Mouse (Mus musculus) macrophage (primary cell): ENCODE results near the gene Fbxo24. TPM values are rescaled to one million over a fixed set of nuclear protein-coding genes. Genes with fewer than 3 reads are reported as not detected.

Experiments used
- H3K27ac ChIP-seq: fragments of 350-480 bp; formaldehyde crosslinking; 2 replicates; pipeline ENCODE4 v1.9.0; 2021
- H3K36me3 ChIP-seq: fragments of 350-480 bp; formaldehyde crosslinking; 2 replicates; pipeline ENCODE4 v1.9.0; 2021; ENCODE audit errors: inconsistent target
- H3K4me3 ChIP-seq: fragments of 350-480 bp; formaldehyde crosslinking; 2 replicates; pipeline ENCODE4 v1.9.0; 2021; ENCODE audit errors: inconsistent target
- H3K79me2 ChIP-seq: fragments of 350-480 bp; formaldehyde crosslinking; 2 replicates; pipeline ENCODE4 v1.9.0; 2021; ENCODE audit errors: inconsistent target
- WGBS: methylation state at CpG from one replicate; pipeline ENCODE4 v1.1.7; 2026; ENCODE audit warnings: inconsistent platforms; ENCODE audit not compliant: missing documents; 5-methylcytosine and 5-hydroxymethylcytosine counted together
- polyA plus RNA-seq: library from polyadenylated mRNA; stranded (reverse); fragments of 250-400 nt; gene quantifications from 3 replicates; pipeline ENCODE4 v1.2.4, GENCODE M21; 2018; ENCODE audit warnings: inconsistent platforms

Gene Fbxo24
- polyA plus RNA-seq, 1 experiment from 2014 or later, result not detected

DNA sequence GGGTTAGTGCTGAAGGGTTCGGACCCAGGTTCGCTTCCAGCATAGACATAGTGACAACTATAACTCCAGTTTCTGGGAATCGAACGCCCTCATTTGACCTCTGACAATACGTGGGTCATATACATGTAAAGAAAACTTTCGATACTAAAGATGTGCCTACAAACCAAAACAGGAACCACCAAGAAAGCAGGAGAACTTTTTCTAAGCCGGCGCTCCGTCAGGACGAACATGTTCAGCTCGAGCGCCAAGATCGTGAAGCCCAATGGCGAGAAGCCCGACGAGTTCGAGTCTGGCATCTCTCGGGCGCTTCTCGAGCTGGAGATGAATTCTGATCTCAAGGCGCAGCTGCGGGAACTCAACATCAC lies 27.5 kb downstream of the Fbxo24 start:
- WGBS, result 0% methylated on average over 22 of the region's 22 CpGs
- Histone ChIP-seq H3K79me2 (peaks cover 33% of the 10 kb centered on the region), H3K36me3 (no peaks in the 10 kb centered on the region), H3K27ac (peak overlapping the region; percentile 98), H3K4me3 (peak overlapping the region; percentile 67)

DNA sequence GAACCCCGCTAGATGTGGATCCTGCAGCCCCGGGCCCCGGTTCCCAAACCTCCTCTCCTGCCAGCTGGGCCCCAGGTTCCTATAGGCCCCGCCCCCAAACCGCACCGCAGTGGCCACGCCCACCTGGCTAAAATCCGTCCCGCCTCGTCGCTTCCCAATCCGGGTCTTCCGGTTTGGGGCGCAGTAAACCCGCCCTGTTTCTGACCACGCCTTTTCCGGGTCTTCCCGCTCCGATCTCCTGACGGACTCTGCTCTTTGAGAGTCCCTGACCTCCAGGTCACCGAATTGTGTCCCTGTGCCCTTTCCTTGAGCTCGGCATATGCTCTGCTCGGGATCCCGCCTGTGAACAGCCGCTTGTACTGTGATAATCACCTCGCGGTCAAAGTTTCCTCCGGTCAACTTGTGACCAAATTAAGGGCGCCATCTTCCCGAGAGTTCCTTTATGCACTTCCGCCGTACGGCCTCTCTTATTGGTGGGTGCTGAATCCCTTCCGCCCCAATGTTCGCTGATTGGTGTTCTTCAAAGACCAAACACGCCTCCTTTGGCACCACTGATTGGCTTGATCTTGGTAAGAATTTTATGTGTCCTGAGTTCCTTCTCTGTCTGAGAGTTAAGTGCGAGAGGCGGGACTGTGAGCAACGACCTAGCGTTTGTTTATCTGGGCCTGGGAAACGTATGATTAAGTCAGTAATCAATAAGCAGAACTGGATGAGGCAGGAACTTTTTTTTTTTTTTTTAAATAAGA lies 28.0 kb downstream of the Fbxo24 start, which contains the start of gene Mospd3:
Gene Mospd3 (minus strand): TSS at position 440 of the 746 bp plus-strand sequence.
- H3K79me2 ChIP-seq, result peaks cover 33% of the 10 kb centered on the region
- peak within 1 kb of the TSS; percentile 67 for H3K4me3 ChIP-seq
- H3K36me3 ChIP-seq, result no peaks in the 10 kb centered on the region
- WGBS, result under 1% methylated on average over 41 of the region's 41 CpGs
- H3K27ac ChIP-seq, result peak within 1 kb of the TSS; percentile 98

DNA sequence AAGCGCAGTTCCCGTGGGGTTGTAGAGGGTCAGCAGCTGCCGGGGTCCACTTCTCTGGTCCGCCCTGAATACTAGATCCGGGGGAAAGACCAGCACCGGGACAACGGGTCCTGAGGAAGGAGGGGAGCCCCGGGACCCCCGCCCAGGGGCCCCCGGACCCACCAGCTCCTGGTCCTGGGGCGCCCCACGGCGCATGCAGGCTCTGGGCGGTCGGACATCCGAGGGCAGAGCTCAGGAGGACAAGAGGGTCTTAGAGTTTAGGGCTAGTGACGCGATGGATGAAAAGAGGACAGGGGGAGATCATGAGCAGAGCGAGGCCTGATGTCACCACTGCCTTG lies 28.6 kb downstream of the Fbxo24 start:
- Histone ChIP-seq H3K27ac (peak overlapping the region; percentile 98), H3K4me3 (peak overlapping the region; percentile 67), H3K36me3 (no peaks in the 10 kb centered on the region), H3K79me2 (peaks cover 33% of the 10 kb centered on the region)
- 2% methylated on average over 19 of the region's 19 CpGs for WGBS

DNA sequence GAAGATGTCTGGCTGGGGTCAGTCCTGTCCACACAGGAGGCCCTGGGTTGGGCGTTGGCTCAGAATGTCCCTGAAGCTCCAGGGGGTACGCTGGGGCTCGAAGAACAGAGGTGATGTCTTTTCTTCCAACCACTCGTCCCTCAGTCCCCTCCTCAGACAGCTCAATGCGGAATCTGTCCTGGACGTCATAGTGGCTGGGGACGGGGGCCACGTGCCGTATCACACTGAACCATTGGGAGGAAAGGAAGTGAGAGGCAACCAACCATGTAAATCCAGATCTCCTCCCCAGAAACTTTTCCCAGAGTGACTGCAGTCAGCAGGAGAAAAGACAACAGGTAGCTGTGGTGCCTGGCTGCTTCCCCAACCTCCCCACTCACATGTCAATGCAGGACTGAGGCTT lies 29.2 kb downstream of the Fbxo24 start:
- H3K4me3 ChIP-seq, result peak overlapping the region; percentile 67
- no peaks in the 10 kb centered on the region for H3K36me3 ChIP-seq
- 32% methylated on average over 9 of the region's 9 CpGs for WGBS
- peaks cover 33% of the 10 kb centered on the region for H3K79me2 ChIP-seq
- H3K27ac ChIP-seq, result peak overlapping the region; percentile 98

DNA sequence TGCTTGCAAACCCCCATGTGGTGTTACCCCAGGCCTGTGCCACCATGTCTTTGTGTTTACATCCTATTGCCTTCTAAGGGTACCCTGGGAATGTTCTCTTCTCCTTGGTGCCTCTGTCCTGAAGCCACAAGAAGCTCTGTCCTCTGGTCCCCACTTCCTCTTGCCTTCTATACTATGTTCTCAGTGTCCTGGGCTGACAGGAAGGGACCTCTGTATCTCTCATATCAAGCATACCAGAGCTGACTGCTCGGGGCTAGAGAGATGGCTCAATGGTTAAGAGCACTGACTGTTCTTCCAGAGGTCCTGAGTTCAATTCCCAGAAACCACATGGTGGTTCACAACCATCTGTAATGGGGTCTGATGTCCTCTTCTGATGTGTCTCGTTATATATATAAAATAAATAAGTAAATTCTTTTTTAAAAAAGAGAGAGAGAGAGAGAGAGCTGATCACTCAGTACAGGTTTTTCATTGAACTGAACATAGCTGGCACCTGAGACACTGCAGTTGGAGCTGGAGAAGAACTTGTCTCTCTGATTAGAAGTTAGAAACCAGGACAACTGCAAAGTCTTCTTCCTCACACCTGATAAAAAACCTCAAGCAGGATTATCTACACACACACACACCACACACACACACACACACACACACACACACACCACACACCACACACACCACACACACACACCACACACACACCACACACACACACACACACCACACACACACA lies 30.5 kb downstream of the Fbxo24 start:
- Histone ChIP-seq H3K4me3 (no peak overlapping the region), H3K27ac (no peak overlapping the region), H3K36me3 (no peaks in the 10 kb centered on the region), H3K79me2 (peaks cover 27% of the 10 kb centered on the region)
- 27% methylated on average over 2 of the region's 2 CpGs for WGBS

DNA sequence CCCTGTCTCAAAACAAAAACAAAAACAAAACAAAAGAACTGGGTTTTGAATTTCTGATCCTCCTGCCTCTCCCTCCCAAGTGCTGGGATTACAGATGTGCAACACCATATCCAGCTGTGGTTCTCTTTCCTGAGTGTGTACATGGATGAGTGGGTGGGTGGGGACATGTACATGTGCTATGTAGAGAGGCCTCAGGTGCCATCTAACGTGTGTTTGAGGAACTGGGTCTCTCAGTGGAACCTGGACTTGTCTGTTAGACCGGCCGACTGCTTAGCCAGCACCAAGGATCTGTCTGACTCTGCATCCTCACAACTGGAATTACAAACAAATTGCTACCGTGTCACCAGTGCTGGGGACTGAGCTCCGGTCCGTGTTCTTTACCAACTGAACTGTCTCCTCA lies 31.2 kb downstream of the Fbxo24 start:
- no peak overlapping the region for H3K4me3 ChIP-seq
- H3K36me3 ChIP-seq, result no peaks in the 10 kb centered on the region
- peaks cover 20% of the 10 kb centered on the region for H3K79me2 ChIP-seq
- WGBS, result 62% methylated on average over 6 of the region's 6 CpGs
- H3K27ac ChIP-seq, result no peak overlapping the region

DNA sequence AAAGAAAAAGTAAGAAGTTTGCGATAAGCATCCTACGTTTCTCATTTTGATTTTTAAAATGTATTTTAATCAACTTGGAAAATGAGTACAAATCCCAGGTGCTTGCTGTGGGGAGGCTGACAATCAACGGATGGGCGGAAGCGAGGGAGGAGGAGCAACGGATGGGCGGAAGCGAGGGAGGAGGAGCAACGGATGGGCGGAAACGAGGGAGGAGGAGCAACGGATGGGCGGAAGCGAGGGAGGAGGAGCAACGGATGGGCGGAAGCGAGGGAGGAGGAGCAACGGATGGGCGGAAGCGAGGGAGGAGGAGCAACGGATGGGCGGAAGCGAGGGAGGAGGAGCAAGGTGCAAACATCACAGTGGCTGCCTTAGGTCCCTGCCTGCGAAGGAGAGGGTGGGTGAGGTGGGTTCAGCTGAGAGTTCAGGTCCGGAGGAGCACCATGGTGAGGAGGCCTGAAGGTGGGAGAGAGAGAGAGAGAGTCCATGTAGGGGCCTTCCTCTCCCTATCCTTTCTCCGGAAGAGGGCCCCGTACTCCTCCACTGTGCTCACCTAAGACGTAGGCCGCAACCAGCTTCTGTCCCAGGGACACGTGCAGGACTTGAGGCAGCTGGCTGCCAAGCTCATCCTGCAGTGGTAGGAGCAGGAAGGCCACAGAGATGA lies 32.1 kb downstream of the Fbxo24 start:
- 28% methylated on average over 28 of the region's 30 CpGs for WGBS
- H3K79me2 ChIP-seq, result peaks cover 13% of the 10 kb centered on the region; the same call in 1 of the 2 replicates
- peak overlapping the region; percentile 32 for H3K4me3 ChIP-seq
- peak overlapping the region; percentile 40 for H3K27ac ChIP-seq
- H3K36me3 ChIP-seq, result no peaks in the 10 kb centered on the region

DNA sequence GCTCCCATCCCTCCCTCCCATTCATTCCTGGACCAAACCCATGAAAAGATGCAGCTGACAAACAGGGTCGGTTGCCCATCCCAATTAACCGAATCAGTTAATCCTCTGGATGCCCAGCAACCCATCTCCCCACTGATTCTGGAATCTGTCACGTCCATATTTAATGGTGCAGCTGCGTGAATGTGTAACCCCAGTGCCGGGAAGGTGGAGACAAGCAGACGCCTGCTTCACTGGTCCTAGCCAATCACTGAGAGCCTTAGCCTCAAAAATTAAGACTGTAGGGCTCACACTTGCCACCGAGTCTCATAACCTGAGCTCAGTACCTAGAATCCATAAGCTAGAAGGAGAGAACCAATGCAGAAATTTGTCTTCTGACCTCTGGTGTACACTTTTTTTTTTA lies 32.9 kb downstream of the Fbxo24 start:
- H3K27ac ChIP-seq, result no peak overlapping the region
- WGBS, result 95% methylated on average over 7 of the region's 7 CpGs

DNA sequence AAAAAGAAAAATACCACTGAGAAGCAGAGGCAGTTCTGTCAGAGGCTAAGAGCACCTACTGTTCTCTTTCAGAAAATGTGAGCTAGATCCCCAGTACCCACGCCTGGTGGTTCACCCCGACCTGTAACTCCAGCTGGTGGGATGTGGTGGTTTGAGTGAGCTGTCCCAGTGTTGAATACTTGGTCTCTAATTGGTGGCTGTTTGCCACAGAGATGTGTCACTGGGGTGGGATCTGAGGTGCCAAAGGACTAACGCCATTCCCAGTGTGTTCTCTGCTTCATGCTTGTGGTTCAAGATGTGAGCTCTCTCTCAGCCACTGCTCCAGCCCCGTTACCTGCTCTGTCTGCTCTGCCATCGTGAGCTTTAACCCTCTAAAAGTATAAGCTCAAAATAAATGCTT lies 38.3 kb downstream of the Fbxo24 start:
- Histone ChIP-seq H3K79me2 (no peaks in the 10 kb centered on the region), H3K27ac (no peak overlapping the region), H3K4me3 (no peak overlapping the region), H3K36me3 (no peaks in the 10 kb centered on the region)
- 71% methylated on average over 4 of the region's 5 CpGs for WGBS

More for the DNA sequence above, 32.9 kb downstream of the Fbxo24 start:
- Histone ChIP-seq H3K79me2 (peaks cover 13% of the 10 kb centered on the region; the same call in 1 of the 2 replicates), H3K4me3 (no peak overlapping the region), H3K36me3 (no peaks in the 10 kb centered on the region)

DNA sequence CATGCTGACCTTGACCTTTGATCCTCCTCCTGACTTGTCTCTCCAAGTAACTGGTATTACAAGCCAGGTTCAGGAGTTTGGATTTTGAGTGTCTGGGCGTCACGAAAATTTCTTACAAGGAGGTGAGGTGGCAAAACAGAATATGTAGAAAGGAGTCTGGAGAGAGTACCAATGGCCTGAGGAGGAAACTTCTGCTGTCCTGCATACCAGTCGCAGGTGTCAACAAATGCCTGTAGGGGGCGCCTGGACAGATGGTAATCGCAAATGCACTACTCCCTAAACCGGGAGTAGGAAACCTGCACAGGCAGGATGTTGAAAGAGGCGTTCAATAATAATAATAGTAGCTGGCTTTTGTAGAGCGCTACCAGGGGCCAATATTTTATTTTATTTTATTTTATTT lies 43.8 kb downstream of the Fbxo24 start:
- no peak overlapping the region for H3K4me3 ChIP-seq
- H3K36me3 ChIP-seq, result no peaks in the 10 kb centered on the region
- H3K79me2 ChIP-seq, result no peaks in the 10 kb centered on the region
- WGBS, result 27% methylated on average over 8 of the region's 8 CpGs
- no peak overlapping the region for H3K27ac ChIP-seq

DNA sequence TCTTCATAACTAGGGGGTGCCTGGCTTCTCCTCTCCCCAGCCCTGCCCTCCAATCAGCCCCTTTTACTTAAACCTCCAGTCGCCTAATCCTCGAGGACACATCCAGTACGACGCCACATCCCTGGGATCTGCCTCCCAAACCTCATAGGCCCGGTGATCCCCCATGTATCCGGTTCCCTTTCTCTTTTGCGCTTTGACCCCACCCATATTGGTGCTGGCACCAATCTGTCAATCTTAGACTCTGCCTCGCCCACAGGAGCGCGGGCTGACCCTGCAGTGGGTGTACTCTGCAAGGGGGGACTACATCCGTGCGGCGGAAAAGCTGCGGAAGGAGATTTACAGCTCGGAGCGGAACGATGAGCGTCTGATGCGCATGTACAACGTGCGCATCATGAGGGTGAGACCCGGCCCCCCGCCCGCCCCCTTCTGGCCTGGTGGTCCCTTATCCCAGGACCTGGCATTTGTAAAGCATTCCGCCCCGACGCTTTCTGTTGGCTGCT lies 45.1 kb downstream of the Fbxo24 start:
- H3K4me3 ChIP-seq, result no peak overlapping the region
- 92% methylated on average over 24 of the region's 27 CpGs for WGBS
- H3K79me2 ChIP-seq, result no peaks in the 10 kb centered on the region
- no peak overlapping the region for H3K27ac ChIP-seq
- no peaks in the 10 kb centered on the region for H3K36me3 ChIP-seq

DNA sequence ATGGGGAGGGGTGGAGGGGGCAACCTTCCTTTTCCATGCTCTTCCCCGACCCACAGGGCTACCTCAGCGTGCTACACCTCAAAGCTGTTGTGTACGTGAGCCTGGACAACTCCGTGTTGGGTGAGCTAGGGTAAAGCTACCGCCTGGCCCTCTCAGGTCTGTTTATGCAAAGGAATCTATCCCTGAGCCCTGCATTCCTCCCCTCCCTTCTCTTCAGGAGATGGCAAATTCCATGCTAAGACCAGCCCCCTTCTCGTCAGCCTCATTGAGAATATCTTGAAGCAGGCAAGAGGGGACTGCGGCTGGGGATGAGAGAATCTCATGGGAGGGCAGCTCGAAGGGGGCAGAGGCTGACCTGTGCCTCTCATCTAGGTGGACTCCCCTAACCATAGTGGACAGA lies 46.1 kb downstream of the Fbxo24 start:
- Histone ChIP-seq H3K4me3 (no peak overlapping the region), H3K79me2 (no peaks in the 10 kb centered on the region), H3K27ac (no peak overlapping the region), H3K36me3 (no peaks in the 10 kb centered on the region)
- 90% methylated on average over 8 of the region's 8 CpGs for WGBS

DNA sequence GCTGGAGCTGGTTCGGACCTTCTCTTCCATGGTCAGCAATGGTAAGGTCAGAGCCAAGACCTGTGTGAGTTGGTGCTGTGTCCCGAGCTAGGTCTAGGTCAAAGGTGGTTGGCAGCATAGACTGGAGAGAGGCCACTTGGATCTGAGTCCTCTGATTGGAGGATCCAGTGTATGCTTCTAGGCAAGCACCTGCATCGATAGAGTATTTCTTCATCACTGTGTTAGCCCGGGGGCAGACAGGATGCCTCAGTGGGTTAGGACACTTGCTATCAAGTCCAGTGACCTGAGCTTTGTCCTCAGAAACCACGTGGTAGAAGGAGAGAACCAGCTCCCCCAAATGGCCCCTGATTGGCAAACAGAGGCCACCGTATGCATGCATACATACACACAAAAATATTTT lies 48.6 kb downstream of the Fbxo24 start:
- Histone ChIP-seq H3K79me2 (no peaks in the 10 kb centered on the region), H3K4me3 (no peak overlapping the region), H3K27ac (no peak overlapping the region), H3K36me3 (no peaks in the 10 kb centered on the region)
- WGBS, result 83% methylated on average over 6 of the region's 6 CpGs

DNA sequence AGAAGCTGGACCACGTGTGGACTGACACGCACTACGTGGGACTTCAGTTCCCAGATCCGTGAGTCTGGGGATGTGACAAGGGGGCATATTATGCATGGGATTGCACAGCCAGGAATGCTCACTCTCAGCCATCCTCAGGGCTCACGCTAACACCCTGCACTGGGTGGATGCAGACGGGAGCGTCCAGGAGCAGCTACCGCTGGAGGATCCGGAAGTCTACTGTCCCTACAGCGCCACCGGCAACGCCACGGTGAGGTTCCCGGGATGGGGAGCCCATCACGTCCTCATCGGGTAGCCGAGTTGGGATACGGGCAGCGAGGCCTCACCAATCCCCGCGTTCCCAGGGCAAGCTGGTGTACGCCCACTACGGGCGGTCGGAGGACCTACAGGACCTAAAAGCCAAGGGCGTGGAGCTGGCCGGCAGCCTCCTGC lies 54.3 kb downstream of the Fbxo24 start:
- Histone ChIP-seq H3K36me3 (no peaks in the 10 kb centered on the region), H3K79me2 (no peaks in the 10 kb centered on the region), H3K4me3 (no peak overlapping the region), H3K27ac (no peak overlapping the region)
- 94% methylated on average over 27 of the region's 27 CpGs for WGBS
